Mouse (Mus musculus): ENCODE measurements at regions not wholly inside any gene's neighbourhood (a gene's known extent, or its start where the extent isn't known, plus 50 kb on each side); places are given as distances from the start of the nearest gene placed in this dataset.
A peak's percentile ranks its signal among the peaks of the same experiment; 100 is the strongest.

DNA sequence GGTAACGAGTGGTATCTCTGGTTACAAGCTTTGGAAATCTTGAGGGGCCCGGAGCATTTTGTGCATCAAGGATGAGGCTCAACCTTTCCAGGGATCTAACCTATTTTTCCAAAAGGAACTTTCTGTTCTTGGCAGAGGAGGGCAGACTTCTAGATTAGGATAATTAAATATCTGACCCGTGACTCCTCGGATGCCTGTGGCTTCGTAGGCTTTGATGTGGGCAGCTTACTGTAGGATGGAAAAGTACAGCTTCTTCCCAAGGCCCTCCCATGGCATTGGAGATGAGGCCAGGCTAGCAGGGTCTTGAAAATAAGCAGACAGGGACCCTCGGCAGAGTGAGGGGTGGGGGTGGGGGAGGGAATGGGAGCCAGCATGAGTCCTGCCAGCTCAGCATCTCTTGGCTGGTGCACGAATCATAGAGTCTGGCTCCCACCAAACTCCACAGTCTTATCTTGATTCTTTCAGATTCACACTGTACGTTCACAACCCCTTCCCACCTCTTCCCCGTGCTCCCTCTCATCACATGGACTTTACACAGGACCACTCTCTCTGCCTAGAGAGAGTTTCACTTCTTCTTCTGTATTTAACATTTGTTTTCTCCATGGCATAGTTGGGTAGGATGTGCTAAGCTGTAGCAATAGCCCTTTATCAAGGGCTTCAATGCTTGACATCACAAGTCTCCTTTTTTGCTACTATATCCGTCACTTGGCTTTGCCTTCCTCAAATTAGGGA is 104.9 kb downstream of the E030025P04Rik start:
- DNase-seq: no peak

DNA sequence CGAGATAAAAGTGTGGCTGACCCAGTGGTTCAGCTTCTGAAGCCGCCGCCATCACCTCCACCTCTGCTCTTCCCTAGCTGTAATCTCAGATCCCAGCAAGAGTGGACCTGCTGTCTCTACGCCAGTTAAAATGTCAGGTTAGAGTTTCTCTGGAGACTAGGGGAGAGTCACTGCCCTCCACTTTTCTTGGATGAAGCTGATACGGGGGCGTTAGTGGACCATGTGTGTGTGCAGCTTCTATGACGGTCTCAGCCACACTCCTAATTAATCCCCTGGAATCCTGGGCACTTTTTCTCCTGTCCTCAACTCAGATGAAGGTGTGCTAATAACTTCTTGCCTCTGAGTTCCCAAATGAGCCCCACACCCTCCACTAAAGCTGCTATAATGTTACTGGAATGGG is 106.0 kb downstream of the E030025P04Rik start:
- no peak for DNase-seq

DNA sequence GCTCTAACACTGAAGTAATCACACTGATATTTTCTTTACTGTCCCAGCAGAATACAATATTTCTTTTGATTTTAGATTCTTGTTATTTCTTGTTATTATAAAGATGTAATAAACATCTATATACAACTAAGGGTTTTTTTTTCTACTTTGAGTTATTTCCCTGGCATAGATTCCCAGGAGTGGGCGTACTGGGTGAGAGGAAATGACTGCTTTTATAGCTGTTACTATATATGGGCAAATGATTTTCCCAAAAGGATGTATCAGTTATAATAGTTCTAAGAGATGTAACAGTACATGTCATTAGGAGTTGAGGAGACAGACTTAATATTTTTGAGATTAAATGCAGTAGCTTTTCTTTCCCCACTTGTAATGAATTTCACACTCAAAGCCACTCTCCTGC is 109.6 kb downstream of the E030025P04Rik start:
- no peak for DNase-seq

DNA sequence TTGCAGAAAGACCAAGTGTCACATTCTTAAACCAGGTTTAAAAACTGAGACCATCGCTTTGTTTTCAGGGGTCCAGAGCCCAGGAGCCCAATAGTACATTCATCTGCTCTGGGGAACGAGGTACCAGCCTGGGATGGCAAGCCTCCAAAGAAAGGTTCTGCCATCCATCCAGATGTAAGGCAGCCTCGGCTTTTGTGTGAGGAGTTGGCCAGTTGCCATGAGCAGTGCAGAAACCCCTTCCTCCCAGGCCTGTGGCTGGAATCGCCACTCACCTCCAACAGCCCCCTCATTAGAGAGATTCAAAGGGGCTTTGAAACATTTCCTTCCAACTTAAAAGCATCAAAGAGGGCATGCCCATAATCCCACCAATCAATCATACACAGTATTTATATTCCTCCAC is 110.1 kb downstream of the E030025P04Rik start:
- DNase-seq: no peak

DNA sequence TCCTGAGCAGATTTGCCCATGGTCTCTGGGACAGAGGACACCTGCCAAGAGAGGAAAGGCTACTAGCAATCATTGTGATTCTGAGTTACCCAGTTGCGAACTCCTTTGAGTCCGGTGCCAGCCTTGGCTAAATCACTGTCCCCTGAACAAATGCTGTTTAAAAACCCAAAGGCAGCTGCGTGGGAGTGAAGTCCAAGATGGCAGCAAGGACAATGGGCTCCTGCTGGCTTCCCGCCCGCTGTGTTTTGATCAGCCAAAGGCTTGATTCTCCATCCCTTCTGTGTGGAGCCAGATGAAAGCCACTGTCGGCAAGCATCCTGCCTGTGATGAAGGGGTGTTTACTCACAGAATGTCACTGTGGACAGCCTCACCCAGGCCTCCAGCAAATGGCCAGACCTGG is 111.4 kb downstream of the E030025P04Rik start:
- DNase-seq: no peak

DNA sequence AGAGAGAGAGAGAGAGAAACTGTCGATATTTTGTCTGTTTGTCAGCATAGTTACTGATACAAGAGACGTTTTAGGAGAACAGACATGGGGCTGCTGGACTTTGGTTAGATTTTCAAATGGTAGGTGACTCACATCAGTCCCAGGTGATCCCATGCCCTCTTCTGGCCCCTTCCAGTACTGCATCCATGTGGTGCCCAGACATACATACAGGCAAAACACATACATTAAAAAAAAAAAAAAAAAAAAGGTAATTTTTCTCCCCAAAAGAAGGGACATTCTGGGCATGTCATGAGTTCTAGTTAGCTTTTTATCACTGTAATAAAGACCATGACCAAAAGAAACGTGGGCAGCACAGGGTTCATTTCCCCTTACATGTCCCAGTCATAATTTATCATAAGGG is 110.3 kb downstream of the Axin2 start:
- peak in 1 of 2 experiments; percentile 6 for DNase-seq

DNA sequence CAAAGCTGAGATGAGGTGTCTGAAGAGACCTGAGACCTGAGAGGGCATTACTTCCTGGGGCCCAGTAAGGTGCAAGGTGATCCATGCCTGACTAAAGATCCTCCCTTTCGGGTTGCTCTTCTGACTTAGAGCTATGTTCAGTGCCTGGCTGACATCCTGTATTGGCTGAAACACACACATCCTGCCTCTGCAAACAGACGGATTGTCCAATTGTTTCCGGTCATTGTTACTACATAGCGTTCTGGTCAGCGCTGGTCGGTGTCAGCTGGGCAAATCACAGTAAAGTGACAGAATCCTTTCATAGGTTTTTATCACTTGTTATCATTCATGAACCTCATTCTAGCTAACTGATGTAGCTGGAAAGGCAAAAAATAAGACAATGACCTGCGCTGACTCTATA is 109.7 kb downstream of the Axin2 start:
- no peak for DNase-seq

DNA sequence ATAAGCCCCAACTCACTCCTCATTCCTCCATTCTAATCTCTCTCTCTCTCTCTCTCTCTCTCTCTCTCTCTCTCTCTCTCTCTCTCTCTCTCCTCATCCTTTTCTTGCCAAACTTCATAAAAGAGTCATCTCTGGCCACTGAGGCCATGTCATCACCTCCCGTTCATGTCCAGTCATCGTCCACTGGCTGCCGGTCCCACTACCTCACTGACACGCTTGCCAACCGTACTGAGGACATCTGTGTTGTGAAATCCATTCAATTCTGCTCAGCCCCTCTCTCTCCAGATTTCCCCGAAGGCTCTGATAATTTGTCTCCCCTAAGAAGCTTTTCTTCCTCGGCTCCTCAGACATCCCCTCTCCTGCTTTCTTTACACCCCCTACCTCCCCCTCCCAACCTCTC is 94.7 kb downstream of the Axin2 start:
- no peak for DNase-seq

DNA sequence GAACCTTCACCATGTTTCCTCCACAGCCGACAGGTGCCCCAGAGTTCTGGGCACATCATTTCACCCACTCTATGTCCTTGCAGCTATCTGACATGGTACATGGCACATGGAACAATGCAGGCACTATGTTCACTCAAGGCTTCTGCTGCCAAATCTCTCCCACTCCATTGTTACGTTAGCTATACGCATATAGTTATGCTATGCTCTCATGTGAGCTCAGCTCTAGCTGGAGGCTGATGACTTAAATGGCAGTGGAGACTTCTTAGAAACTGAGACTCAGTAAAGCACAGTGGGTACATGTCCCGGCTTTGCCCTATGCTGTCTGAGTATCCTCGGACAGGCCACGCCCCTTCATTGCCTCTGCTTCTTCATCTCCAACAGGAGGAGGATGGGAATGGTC is 91.0 kb downstream of the Axin2 start:
- DNase-seq: no peak

DNA sequence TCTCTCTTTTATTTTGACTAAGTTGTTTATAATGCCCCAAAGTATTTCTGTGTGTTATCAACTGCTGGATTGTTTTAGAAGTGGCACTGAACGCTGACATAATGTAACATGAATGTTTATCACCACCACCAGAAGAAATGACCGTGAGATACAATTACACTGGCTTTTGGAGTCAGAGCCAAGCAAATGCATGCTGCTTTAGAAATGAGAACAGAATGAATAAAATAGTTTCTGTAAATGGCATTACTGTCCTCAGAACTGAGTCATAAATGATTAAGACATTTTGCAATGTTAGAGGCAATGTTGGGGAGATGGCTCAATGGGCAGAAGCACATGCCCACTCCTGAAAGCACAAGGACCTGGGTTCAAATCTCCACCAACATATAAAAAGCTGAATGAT is 88.7 kb downstream of the Axin2 start:
- no peak for DNase-seq

DNA sequence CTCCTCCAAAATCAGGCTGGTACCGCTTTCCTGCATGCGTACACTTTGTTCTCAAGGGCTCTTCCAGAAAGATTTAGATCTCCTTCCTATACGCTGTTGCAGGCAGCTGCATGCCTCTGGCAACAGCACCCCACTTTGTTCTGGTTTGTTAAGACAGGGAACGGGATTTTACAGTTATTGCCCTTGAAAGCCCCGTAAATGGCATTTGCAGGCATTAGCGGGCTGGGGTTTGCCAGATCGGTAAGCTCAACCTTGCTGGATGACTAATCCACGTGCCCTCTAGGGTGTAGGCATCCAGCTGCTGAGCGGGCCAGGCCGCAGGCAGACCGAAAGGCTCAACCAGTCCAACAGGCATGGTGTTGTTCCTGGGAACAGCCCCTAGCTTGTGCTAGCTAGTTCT is 85.5 kb downstream of the Axin2 start:
- DNase-seq: no peak

Data from spleen, adult 18-20 months (tissue).